Mouse (Mus musculus): ENCODE data around the gene Nup37.

Nup37 gene

GRCm38 (mm10) chr10:88227962-88228361 is 81.2 kb downstream of the Nup37 start:
- ATAC-seq (ENCODE audit: low TSS enrichment), result no peak

Data from frontal cortex, adult (tissue).